Mouse (Mus musculus) bone marrow, adult 2 months (tissue): ENCODE results near the gene Vrk2. TPM values are rescaled to one million over a fixed set of nuclear protein-coding genes. Genes with fewer than 3 reads are reported as not detected.

Source experiments
- H3K27ac ChIP-seq: fragments of 200-500 bp; 2 replicates; pipeline ENCODE4 v1.5.1; 2012; ENCODE audit warnings: low read depth, mild to moderate bottlenecking, control low read depth, inconsistent platforms, low read length; ENCODE audit not compliant: control insufficient read depth, poor library complexity, insufficient read depth
- H3K4me1 ChIP-seq: fragments of 200-500 bp; 2 replicates; pipeline ENCODE4 v1.6.1; 2011; ENCODE audit warnings: low read length; ENCODE audit not compliant: control insufficient read depth, insufficient read depth
- H3K4me3 ChIP-seq: fragments of 200-500 bp; replicated peaks from 2 replicates; pipeline ENCODE3; 2011; ENCODE audit warnings: mild to moderate bottlenecking, low read depth, low read length, control low read depth; ENCODE audit not compliant: control insufficient read depth
- CTCF ChIP-seq: fragments of 200-500 bp; IDR thresholded peaks from 2 replicates; pipeline ENCODE4 v1.5.1; 2011; ENCODE audit warnings: low read length, control low read depth; ENCODE audit not compliant: control insufficient read depth, insufficient read depth
- POLR2A ChIP-seq: fragments of 200-500 bp; IDR thresholded peaks from 2 replicates; pipeline ENCODE4 v1.6.1; 2011; ENCODE audit warnings: low read depth, mild to moderate bottlenecking, control low read depth, low read length, borderline replicate concordance; ENCODE audit not compliant: control insufficient read depth
- WGBS: fragments of 180-500 bp; shearing (Covaris S2); methylation state at CpG from one replicate; pipeline ENCODE4 v1.1.7; 2018; 5-methylcytosine and 5-hydroxymethylcytosine counted together
- polyA plus RNA-seq: library from polyadenylated mRNA; stranded (reverse); fragments of >200 nt; gene quantifications from 2 replicates; pipeline ENCODE4 v1.2.4, GENCODE M21; 2011; ENCODE audit warnings: low replicate concordance; ENCODE audit not compliant: missing spikeins, insufficient read depth, insufficient read length

Vrk2 gene
- polyA plus RNA-seq, 1 experiment = 21.7 TPM

- H3K4me1 ChIP-seq = no peaks in the 10 kb centered on the region; the same call in 1 of the 2 replicates
- no peak overlapping the region for H3K27ac ChIP-seq
- WGBS = 67% methylated on average over 2 of the region's 2 CpGs
- no peak overlapping the region for H3K4me3 ChIP-seq
- TF ChIP-seq POLR2A = no peak
- no peak for TF ChIP-seq CTCF
Measured at GRCm38 (mm10) chr11:26601571-26602175, 7.9 kb upstream of the Vrk2 start.

- no peak overlapping the region for H3K27ac ChIP-seq
- no peaks in the 10 kb centered on the region; the same call in 1 of the 2 replicates for H3K4me1 ChIP-seq
- WGBS = 20% methylated on average over 4 of the region's 4 CpGs
- no peak overlapping the region for H3K4me3 ChIP-seq
- no peak for TF ChIP-seq CTCF
- no peak for TF ChIP-seq POLR2A
Measured at GRCm38 (mm10) chr11:26600692-26601091, 6.9 kb upstream of the Vrk2 start.

GRCm38 (mm10) chr11:26598876-26599275, 5.1 kb upstream of the Vrk2 start:
- H3K4me3 ChIP-seq = no peak overlapping the region
- 57% methylated on average over 1 of the region's 1 CpGs for WGBS
- no peak overlapping the region for H3K27ac ChIP-seq
- no peak for TF ChIP-seq CTCF
- no peak for TF ChIP-seq POLR2A
- H3K4me1 ChIP-seq = no peaks in the 10 kb centered on the region; the same call in 1 of the 2 replicates

- TF ChIP-seq CTCF (no peak), POLR2A (no peak)
- Histone ChIP-seq H3K4me3 (no peak overlapping the region), H3K27ac (no peak overlapping the region), H3K4me1 (no peaks in the 10 kb centered on the region; the same call in 1 of the 2 replicates)
- 77% methylated on average over 6 of the region's 6 CpGs for WGBS
Measured at GRCm38 (mm10) chr11:26597761-26598160, 4.0 kb upstream of the Vrk2 start.

GRCm38 (mm10) chr11:26597145-26597544, 3.3 kb upstream of the Vrk2 start:
- no peaks in the 10 kb centered on the region; the same call in 1 of the 2 replicates for H3K4me1 ChIP-seq
- H3K27ac ChIP-seq = no peak overlapping the region
- 53% methylated on average over 6 of the region's 6 CpGs for WGBS
- no peak overlapping the region for H3K4me3 ChIP-seq
- no peak for TF ChIP-seq CTCF
- no peak for TF ChIP-seq POLR2A

- TF ChIP-seq CTCF = no peak
- no peak for TF ChIP-seq POLR2A
- WGBS = 87% methylated on average over 1 of the region's 1 CpGs
Measured at GRCm38 (mm10) chr11:26596186-26596585, 2.4 kb upstream of the Vrk2 start.

GRCm38 (mm10) chr11:26594487-26594886, 688 bp upstream of the Vrk2 start:
- no peak overlapping the region for H3K27ac ChIP-seq

More at GRCm38 (mm10) chr11:26596186-26596585, 2.4 kb upstream of the Vrk2 start:
- Histone ChIP-seq H3K4me1 (no peaks in the 10 kb centered on the region; the same call in 1 of the 2 replicates), H3K4me3 (no peak overlapping the region), H3K27ac (no peak overlapping the region)

GRCm38 (mm10) chr11:26592395-26593053, 1.3 kb downstream of the Vrk2 start:
- peak overlapping the region; percentile 87; the same call in 1 of the 2 replicates for H3K27ac ChIP-seq
- TF ChIP-seq POLR2A (no peak), CTCF (no peak)
- H3K4me3 ChIP-seq = peak overlapping the region; percentile 58
- 35% methylated on average over 6 of the region's 6 CpGs for WGBS
- no peaks in the 10 kb centered on the region; the same call in 1 of the 2 replicates for H3K4me1 ChIP-seq

More at GRCm38 (mm10) chr11:26594487-26594886, 688 bp upstream of the Vrk2 start:
- TF ChIP-seq POLR2A (no peak), CTCF (no peak)
- Histone ChIP-seq H3K4me1 (no peaks in the 10 kb centered on the region; the same call in 1 of the 2 replicates), H3K4me3 (no peak overlapping the region)
- WGBS = 75% methylated on average over 1 of the region's 1 CpGs
